Mouse (Mus musculus) limb, embryonic 14.5 days (tissue): ENCODE results near the gene Ctnnbip1. TPM values are rescaled to one million over a fixed set of nuclear protein-coding genes. Genes with fewer than 3 reads are reported as not detected.

Experiments used
- ATAC-seq: fragments of 200-750 bp; cut with Nextera tagmentation; 2 replicates; pipeline ENCODE4 v1.8.0; 2017; ENCODE audit warnings: low read depth, moderate number of reproducible peaks, moderate TSS enrichment; ENCODE audit not compliant: low FRiP score
- DNase-seq: peaks from one replicate; pipeline ENCODE4 v3.0.0-alpha.2; 2015; ENCODE audit warnings: low spot score
- H3K27ac ChIP-seq: fragments of 300-500 bp; sonication (generic); replicated peaks from 2 replicates; pipeline ENCODE4 v1.5.1; 2014; ENCODE audit warnings: low read depth, mild to moderate bottlenecking, low read length, moderate library complexity, mixed read lengths
- H3K27me3 ChIP-seq: fragments of 300-500 bp; sonication (generic); 2 replicates; pipeline ENCODE4 v1.6.1; 2014; ENCODE audit warnings: low read length, mixed read lengths; ENCODE audit not compliant: control insufficient read depth, insufficient read depth
- H3K36me3 ChIP-seq: fragments of 300-500 bp; sonication (generic); 2 replicates; pipeline ENCODE4 v1.6.1; 2014; ENCODE audit warnings: mild to moderate bottlenecking, low read length, moderate library complexity, mixed read lengths; ENCODE audit not compliant: control insufficient read depth, insufficient read depth
- H3K4me1 ChIP-seq: fragments of 300-500 bp; sonication (generic); 2 replicates; pipeline ENCODE4 v1.6.1; 2014; ENCODE audit warnings: antibody characterized with exemption, low read length, mixed read lengths; ENCODE audit not compliant: control insufficient read depth, insufficient read depth
- H3K4me2 ChIP-seq: fragments of 300-500 bp; sonication (generic); replicated peaks from 2 replicates; pipeline ENCODE4 v1.6.1; 2014; ENCODE audit warnings: low read depth, mild to moderate bottlenecking, low read length, moderate library complexity; ENCODE audit not compliant: severe bottlenecking
- H3K4me3 ChIP-seq: fragments of 300-500 bp; sonication (generic); replicated peaks from 2 replicates; pipeline ENCODE4 v1.5.1; 2014; ENCODE audit warnings: low read length
- H3K9ac ChIP-seq: fragments of 300-500 bp; sonication (generic); 2 replicates; pipeline ENCODE4 v1.6.1; 2014; ENCODE audit warnings: mild to moderate bottlenecking, low read depth, low read length, moderate library complexity; ENCODE audit not compliant: severe bottlenecking
- H3K9me3 ChIP-seq: fragments of 300-500 bp; sonication (generic); 2 replicates; pipeline ENCODE4 v1.6.1; 2016; ENCODE audit warnings: low read length; ENCODE audit not compliant: control insufficient read depth
- POLR2A ChIP-seq: fragments of 200-500 bp; IDR thresholded peaks from 2 replicates; pipeline ENCODE4 v1.8.0; 2012; ENCODE audit warnings: inconsistent platforms, mild to moderate bottlenecking, moderate library complexity, borderline replicate concordance; ENCODE audit not compliant: insufficient read depth, insufficient read length; ENCODE audit errors: extremely low read depth
- WGBS: fragments of 180-500 bp; shearing (Covaris S2); extraction: QIAGEN DNeasy Blood & Tissue Kit; methylation state at CpG from one replicate; pipeline ENCODE4 v1.1.7; 2014; 5-methylcytosine and 5-hydroxymethylcytosine counted together
- polyA plus RNA-seq, 2 experiments: library from polyadenylated mRNA; depleted of rRNA in 1 of 2; stranded (reverse) in 1 of 2; unstranded in 1 of 2; fragments of >200 nt; fragmentation: Nextera tagmentation in 1 of 2; extraction: Ambion mirVana in 1 of 2; gene quantifications; 2 replicates each; pipeline versions ENCODE4 v1.2.1 to v1.2.3; 2012 to 2014

The Ctnnbip1 gene
- polyA plus RNA-seq, 2 experiments = 39.3 to 73.6 TPM

- no peak overlapping the region for H3K4me2 ChIP-seq
- no peaks in the 10 kb centered on the region for H3K27me3 ChIP-seq
- H3K27ac ChIP-seq = no peak overlapping the region
- peak; percentile 86 for DNase-seq
- no peak for ATAC-seq
- H3K4me3 ChIP-seq = no peak overlapping the region
- H3K36me3 ChIP-seq = peaks cover 34% of the 10 kb centered on the region
- no peaks in the 10 kb centered on the region for H3K4me1 ChIP-seq
- 54% methylated on average over 10 of the region's 10 CpGs for WGBS
- H3K9me3 ChIP-seq = no peaks in the 10 kb centered on the region
- H3K9ac ChIP-seq = no peak overlapping the region
- no peak for TF ChIP-seq POLR2A
Observed at GRCm38 (mm10) chr4:149542927-149543553, 25.0 kb downstream of the Ctnnbip1 start.

- WGBS = 91% methylated on average over 8 of the region's 8 CpGs
- H3K4me1 ChIP-seq = no peaks in the 10 kb centered on the region
- ATAC-seq (peak; percentile 42; the same call in 1 of the 2 replicates), DNase-seq (no peak)
- H3K27me3 ChIP-seq = no peaks in the 10 kb centered on the region
- TF ChIP-seq POLR2A = no peak
- H3K4me3 ChIP-seq = no peak overlapping the region
- no peaks in the 10 kb centered on the region for H3K9me3 ChIP-seq
- no peak overlapping the region for H3K9ac ChIP-seq
- H3K36me3 ChIP-seq = peaks cover 36% of the 10 kb centered on the region
- H3K4me2 ChIP-seq = no peak overlapping the region
- no peak overlapping the region for H3K27ac ChIP-seq
Observed at GRCm38 (mm10) chr4:149544892-149545291, 26.9 kb downstream of the Ctnnbip1 start.

- TF ChIP-seq POLR2A = no peak
- Histone ChIP-seq H3K4me2 (no peak overlapping the region), H3K9me3 (no peaks in the 10 kb centered on the region), H3K9ac (no peak overlapping the region), H3K27me3 (no peaks in the 10 kb centered on the region), H3K27ac (no peak overlapping the region), H3K4me1 (no peaks in the 10 kb centered on the region), H3K36me3 (peaks cover 38% of the 10 kb centered on the region), H3K4me3 (no peak overlapping the region)
- DNase-seq (no peak), ATAC-seq (no peak)
- 83% methylated on average over 9 of the region's 9 CpGs for WGBS
Observed at GRCm38 (mm10) chr4:149546797-149547444, 28.9 kb downstream of the Ctnnbip1 start.

GRCm38 (mm10) chr4:149547523-149547922, 29.5 kb downstream of the Ctnnbip1 start:
- Histone ChIP-seq H3K9me3 (no peaks in the 10 kb centered on the region), H3K4me1 (no peaks in the 10 kb centered on the region), H3K9ac (no peak overlapping the region), H3K27ac (no peak overlapping the region), H3K27me3 (no peaks in the 10 kb centered on the region), H3K4me3 (no peak overlapping the region), H3K36me3 (peaks cover 38% of the 10 kb centered on the region), H3K4me2 (no peak overlapping the region)
- TF ChIP-seq POLR2A = no peak
- ATAC-seq = no peak
- DNase-seq = no peak
- WGBS = 72% methylated on average over 6 of the region's 6 CpGs

GRCm38 (mm10) chr4:149549221-149549925, 31.3 kb downstream of the Ctnnbip1 start:
- no peak overlapping the region for H3K4me3 ChIP-seq

More at GRCm38 (mm10) chr4:149549221-149549925, 31.3 kb downstream of the Ctnnbip1 start:
- peaks cover 37% of the 10 kb centered on the region for H3K36me3 ChIP-seq
- ATAC-seq = peak; percentile 81
- peak; percentile 83 for DNase-seq
- H3K9me3 ChIP-seq = no peaks in the 10 kb centered on the region
- WGBS = 71% methylated on average over 9 of the region's 9 CpGs
- no peaks in the 10 kb centered on the region for H3K27me3 ChIP-seq
- H3K4me1 ChIP-seq = no peaks in the 10 kb centered on the region
- H3K4me2 ChIP-seq = no peak overlapping the region
- no peak overlapping the region for H3K27ac ChIP-seq
- TF ChIP-seq POLR2A = no peak
- no peak overlapping the region for H3K9ac ChIP-seq
